Mouse (Mus musculus) CH12F3 (cell line): ENCODE measurements around the gene Abcc2.

Experiments used
- in situ Hi-C: fragments of 300-500 bp; cut with MboI; formaldehyde crosslinking; loops from 2 replicates; pipeline ENCODE4 v1.14.3; 2020; ENCODE audit warnings: low sequenced_read_pairs

Abcc2 gene

DNA sequence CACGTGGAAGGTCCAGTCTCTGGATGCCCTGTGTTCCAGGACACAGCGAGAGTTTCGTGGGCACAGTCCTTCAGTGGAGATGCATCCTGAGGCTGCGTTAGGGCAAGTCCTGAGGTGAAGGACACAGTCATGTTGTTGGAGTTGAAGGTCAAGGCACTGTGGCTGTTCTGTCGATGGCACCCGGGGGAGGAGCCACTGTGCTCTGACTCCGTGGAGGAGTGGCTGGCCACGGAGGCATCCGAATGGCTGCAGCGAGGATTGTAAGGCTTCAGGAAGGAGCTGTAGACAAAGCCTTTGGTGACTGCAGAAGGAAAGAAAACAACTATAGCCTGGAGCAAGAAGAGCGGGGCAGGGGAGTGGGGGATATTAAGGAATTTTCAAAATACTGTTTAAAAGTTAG, 68.0 kb downstream of the Abcc2 start:
- in situ Hi-C loops = no loop called here

DNA sequence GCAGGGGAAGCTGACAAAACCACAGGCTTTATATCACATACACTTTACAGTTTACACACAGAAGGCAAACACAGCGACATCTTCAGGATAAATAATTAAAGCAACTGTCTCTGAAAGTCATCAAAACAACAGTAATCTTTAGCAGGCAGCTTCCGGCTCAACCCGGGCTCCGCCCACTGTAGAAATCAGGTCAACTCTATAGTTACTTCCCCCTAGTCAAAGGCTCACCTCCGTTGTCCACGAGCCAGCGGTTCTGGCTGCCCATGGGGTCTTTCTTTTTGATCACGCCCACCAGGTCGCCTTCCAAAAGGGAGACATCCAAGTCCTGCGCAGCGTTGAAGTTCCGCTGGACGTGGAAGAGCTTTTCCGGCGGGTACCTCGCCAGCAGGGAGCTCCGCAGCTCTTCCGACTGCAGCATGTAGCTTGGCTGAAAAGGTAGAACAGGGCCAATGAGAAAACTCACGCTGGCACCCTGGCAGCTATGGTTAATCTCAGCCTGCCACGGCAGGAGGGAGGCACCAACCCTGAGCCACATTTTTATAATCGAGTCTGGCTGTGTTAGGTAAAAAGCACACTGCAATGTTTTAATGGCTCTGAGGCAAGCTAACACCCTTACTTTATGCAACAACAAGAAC, 70.1 kb downstream of the Abcc2 start:
- in situ Hi-C loops = no loop called here

DNA sequence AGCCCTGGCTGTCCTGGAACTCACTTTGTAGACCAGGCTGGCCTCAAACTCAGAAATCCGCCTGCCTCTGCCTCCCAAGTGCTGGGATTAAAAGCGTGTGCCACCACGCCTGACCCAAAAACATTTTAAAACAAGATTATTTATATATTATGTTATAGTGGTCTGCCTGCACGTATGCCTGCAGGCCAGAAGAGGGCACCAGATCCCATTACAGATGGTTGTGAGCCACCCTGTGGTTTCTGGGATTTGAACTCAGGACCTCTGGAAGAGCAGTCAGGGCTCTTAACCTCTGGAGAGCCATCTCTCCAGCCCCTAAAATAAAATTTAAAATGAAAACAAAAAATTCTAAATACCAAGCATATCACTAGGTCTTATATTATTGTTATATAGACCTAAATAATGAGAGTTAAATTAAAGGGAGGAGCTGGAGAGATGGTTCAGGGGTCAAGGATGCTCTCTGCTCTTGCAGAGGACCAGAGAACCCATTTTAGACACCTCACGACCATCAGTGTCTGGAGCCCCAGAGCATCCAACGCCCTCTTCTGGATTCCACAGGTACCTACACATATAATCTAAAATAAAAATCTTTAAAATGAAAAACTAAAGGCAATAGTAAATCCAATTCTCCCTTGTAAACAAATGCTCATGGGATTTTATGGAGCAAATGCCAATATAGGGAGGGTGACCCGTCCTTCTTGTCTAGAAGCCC, 71.0 kb downstream of the Abcc2 start:
- in situ Hi-C loops = no loop called here

DNA sequence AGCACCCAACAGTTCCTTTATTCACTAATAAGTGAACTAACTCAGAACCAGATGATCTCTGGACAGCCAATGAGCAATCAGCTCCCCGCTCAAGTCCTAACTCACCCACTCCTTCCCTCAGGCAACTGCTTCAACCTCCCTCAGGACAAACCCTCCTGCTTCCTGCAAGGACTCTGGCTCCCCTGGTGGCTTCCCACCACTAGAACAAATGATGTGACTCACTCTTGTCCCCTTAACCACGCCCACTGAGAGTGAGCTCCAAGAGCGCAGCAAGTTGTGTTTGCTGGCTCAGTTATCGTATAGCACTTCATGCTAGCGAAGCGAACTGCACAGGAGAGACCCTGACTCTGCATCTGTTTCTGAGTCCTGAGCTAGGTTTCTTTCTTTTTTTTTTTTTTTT, 75.4 kb downstream of the Abcc2 start:
- in situ Hi-C loops = no loop called here

DNA sequence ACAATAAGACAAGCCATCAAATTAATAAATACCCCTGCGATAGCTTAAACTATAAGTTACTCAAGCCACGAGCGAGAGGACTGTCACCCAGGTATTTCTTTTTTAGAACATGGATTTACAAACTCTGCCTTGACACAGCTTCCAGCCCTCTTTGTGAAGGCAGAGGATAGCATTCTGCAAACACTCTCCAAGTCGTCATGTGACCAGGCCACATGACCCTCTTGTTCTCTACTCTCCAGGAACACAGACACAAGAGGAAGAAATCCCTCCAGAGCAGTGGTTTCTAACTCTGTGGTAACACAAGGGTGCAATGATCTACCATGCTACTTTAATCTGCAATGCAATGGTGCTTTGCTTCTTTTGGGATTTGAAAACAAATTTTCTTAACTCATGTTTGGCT, 88.4 kb downstream of the Abcc2 start:
- in situ Hi-C loops = no loop called here

DNA sequence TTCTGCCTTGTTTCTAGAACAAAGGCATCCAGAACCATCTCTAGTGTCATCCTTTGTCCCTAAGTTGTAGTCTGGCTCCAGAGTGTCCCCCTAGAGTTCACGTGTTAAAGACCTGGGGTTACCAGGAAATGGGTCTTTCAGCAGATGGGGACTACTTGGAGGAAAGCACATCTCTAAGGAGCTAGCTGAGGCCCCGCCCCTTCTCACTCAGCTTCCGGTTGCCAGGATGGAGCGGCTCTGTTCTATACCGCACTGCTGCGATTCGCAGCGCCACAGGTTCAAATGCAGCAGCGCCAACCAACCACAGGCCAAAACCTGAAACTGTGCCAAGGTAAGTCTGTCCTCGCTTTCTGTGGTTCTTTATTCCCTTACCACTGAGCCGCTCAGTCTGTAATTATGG, 92.4 kb downstream of the Abcc2 start:
- in situ Hi-C loops = no loop called here

DNA sequence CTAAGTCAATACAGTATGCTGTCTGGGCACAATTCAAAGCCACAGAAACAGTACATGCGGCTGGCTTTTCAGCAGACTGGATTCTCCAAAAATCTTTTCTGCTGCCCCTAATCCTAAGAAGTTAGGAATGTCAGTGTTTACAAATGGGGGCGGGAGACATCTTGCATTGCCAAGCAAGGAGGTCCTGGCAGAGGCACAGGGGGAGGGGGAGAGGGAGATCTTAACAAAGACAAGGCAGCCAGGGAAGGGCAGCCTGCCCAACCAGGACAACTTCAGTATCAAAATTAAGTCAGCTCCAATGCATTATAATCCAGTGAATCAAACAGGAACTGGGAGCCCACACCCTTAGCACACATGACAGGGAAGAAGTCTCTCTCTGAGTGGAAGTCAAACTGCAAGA, 94.0 kb downstream of the Abcc2 start:
- in situ Hi-C loops = no loop called here

DNA sequence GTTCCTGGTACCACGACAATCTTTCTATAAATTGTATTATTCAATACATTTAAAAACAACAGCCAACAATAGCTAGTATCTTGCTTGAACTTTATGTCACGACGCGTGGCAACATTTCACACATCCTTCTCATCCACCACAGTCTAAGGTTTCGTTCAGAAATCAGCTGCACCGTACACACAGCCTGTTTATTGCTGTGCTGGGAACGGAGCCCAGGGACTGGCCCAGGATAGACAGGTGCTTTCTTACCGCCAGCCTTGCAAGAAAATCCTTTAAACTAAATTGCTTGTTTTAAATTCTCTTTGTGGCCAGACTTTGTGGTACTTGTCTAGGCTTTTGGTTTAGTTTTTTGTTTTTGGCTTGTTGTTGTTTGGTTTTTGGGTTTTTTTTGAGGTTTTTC, 95.4 kb downstream of the Abcc2 start:
- in situ Hi-C loops = no loop called here

DNA sequence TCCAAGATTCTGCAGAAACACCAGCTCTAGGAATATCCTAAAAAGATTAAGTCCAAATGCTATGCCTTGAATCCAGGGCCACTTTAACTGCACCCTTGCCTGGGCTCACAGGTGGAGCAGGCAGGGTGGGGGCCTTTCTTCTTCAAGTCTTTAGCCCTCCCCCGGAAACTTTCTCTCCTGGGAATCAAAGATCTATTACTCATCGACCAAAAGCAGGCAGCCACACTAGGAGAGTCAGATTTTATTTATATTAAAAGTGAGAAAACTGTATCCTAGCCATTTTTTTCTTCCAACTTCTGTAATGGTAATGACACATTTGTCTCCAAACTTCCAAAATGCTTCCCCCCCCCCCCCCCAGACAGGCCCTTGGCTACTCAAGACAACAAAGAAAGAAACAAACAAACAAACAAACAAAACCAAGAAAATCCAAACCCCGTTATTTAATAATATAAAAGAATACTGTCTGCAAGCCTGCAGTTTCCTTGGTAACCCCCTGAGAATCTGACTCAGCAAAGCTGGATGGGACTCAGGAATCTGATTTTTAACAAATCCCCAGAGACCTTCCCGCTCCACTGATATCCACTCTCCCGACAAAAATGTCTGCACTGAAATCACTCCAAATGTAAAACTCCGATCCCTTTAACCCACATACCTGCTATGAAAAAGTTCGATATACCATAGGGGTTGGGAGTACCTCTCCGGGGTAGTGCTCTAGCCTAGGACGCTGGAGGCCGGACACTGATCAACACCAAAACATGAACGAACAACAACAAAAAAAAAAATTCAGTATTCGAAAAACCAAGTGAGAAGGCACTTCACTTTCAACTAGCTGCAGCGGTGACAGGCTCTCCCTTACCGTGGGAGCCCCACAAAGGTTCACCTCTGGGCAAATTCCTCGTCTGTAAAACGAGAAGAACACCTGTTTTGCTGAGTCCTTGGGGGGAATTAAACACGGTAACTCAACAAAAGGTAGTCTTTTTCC, 96.4 kb downstream of the Abcc2 start:
- in situ Hi-C loops = no loop called here

DNA sequence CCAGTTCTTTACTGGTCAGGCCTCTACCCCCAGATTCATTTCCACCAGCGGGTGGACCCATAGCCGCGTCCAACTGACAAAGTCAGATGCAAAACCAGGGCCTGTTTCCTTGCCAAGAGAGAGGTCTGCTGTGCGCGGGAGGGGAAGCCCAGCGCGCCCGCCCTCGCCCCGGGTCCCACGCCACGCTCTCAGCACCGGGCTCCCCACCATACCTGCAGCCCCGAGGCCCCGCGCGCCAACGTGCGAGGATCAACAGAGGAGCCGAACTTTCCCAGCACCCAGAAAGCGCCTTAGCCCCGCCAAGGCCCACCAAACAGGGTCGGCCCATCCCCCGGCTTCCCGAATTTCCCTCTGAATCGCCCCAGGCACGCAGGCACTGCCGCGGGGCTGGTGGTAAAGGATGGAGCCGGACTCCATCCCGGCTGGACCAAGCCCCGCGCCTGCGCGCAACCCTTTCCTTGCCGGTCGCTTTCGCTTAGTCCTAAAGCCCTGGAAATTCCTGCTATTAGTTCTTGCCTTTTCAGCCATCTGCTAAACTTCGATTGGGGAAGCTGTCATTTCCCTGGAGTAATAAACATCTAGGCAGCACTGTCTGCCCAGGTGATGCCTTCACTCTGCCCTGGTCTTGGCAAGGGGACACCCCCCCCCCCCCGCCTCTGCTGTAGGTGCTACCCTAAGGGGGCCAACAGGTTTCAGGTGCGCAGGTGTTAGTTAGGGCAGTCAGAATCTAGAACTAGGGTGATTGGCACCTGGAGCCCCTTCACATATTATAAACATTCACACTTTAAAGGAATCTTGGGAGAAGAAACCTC, 97.6 kb downstream of the Abcc2 start:
- in situ Hi-C loops = no loop called here

DNA sequence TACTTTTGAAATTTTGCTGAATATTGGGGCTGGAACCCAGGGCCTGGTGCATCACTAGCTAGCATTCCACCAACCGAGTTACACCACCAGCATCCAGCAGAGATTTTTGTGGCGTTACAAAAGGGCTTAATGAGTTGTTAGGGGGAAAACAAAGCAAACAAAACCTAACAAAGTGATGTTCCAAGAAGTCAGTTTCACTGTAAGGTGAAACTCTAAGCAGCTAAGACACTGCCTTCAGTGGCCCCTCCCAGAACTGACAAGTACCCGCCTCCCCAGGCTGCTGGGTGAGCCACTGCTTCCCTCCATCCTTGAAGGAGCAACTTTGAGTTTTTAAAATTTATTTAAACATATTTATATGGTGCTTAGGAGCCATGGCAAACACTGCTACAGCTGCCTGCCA, 98.4 kb downstream of the Abcc2 start:
- in situ Hi-C loops = no loop called here

DNA sequence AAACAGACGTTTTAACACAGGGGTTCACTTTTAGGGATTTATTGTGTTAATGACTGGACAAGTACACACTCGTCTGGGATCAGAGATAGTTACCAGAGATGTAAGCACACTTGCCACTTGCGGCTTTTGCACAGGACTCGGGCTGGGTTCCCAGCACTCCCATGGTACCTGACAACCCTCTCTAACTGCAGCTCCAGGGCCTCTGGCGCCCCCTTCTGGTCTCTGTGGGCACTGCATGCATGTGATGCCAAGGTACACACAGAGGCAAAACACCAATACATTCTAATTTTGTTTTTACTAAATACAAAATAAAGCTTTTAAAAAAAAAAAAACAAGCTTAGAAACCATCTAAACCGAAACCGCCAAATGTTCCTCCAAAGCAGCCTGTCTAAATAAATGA, 99.6 kb downstream of the Abcc2 start:
- in situ Hi-C loops = no loop called here

DNA sequence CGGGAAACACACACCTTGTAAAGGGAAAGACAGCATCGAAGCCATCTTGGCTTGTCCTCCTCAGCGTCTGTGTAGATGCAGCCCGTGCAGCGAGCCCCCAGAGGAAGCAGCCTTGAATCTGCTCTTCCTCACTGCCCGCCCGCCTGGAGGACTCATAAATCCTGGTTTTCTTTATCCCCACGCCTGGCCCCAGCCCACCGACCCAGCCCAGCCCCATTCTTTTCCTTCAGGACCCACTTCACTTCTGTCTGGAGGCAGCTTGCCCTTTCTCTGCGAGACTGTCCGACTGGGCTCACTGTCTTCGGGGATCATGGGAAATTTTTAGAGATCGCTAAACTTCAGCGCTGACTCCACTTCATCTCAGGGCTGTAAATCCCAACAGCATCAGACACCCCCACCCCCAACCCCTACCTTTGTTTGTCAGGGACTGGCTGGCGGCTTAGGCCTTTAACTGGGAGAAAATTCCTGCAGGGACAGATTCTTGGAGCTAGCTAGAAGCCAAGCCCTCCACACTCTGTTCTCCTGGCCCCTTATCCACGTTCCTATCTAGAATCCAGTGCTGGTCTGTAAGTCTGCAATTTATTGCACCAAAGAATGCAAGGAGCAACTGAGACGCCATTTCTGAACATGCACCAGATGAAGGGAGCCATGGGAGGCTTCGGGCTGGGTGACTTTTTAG, 101.0 kb downstream of the Abcc2 start:
- in situ Hi-C loops = no loop called here

DNA sequence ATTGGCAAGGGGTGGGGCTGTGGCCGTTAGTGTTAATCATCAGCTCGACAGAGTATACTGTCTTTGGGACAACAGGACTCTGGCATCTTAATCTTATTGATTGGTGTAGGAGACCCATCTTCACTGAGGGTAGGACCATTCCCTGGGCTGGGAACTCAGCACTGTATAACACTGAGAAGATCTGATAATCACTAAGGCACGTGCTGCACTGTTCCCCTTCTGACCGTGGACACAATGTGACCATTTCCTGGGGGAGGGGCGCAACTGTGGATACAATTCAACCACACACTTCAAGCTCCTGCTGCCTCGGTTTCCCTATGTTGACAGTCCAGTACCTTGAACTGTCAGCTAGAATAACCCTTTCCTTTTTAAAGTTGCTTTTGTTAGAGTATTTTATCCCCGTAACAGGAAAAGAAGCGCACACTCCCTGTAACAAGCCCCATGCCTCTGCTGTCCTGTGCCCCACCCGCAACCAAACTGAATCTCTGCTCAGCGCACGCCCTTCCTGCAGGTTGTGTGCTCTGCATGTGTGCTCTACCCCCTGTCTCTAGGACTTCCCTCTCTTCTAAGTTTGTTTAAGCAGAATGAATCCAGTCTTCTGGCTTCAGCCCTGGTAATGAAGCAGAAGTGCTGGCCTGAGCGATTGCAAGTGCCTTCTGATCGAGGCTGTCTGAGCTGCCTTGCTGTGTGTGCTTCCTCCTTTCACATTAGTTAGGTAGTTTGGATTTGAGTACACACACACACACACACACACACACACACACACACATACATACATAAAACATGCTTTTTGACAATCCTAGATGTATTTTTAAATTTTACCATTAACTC, 102.9 kb downstream of the Abcc2 start:
- in situ Hi-C loops = no loop called here

DNA sequence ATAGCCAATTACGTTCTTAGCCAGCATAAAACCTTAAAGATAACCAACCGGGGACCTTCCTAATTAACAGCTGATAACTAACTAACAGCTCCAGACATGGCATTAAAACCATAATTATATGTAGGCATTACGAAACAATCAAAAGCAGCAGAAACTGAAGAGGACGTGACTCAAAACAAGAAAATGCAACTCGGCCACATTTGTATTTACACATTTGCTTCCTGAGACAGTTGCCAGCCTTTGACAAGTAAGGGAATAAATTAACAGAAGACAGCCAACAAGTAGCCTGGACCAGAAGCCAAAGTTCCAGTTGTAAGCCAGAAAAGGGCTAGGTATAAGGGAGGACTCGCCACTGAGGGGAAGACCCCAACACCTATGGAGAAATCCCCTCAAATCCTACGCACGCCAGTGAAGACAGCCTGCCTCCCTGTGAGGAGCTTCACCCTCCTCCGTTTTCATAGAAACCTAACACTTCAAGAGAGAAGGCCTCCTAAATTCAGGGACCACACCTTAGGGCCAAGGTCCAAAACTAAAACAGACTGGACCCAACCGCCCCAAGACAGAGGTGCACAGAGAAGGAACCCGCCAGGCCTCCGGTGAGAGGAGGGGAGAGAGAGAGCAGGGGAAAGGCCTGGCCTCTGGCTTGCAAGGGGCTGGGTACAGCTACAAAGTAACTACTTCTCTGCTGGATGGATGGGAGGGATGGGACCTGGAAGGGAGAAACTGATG, 104.5 kb downstream of the Abcc2 start:
- in situ Hi-C loops = no loop called here

DNA sequence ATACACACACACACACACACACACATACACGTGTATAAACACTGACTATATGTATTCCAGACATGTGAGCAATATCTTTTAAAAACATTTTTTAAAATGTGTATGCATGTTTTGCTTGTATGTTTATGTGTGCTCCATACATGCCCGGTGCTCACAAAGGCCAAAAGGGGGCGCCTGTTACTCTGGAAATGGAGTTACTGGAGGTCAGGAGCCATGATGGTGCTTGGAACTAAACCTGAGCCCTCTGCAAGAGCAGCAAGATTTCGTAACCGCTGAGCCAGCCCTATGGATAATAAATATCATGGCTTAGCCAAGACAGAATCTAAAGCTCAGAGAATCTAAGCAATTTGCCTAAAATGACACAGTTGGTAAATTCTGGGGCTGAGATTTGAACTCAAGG, 105.2 kb downstream of the Abcc2 start:
- in situ Hi-C loops = no loop called here

DNA sequence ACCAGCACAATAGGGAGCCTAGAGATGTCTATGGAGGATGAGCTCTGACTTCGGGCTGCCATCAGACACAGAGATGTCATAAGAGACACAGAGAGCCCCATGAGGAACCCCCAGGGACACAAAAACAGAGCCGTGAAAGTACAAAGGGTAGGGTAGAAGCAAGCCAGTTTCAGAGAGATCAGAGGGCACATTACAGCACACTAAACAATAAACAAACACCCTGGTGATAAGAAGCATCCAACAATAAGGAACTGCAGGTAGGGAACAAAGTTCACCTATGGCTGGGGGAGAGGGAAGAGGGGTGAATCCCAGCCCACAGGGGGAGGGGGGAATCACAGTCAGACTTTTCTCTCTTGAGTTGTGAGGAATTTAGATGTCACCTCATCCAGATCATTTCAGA, 105.7 kb downstream of the Abcc2 start:
- in situ Hi-C loops = no loop called here
